ENCODE assay signal across 23 mouse cellular contexts in the genomic region with DNA sequence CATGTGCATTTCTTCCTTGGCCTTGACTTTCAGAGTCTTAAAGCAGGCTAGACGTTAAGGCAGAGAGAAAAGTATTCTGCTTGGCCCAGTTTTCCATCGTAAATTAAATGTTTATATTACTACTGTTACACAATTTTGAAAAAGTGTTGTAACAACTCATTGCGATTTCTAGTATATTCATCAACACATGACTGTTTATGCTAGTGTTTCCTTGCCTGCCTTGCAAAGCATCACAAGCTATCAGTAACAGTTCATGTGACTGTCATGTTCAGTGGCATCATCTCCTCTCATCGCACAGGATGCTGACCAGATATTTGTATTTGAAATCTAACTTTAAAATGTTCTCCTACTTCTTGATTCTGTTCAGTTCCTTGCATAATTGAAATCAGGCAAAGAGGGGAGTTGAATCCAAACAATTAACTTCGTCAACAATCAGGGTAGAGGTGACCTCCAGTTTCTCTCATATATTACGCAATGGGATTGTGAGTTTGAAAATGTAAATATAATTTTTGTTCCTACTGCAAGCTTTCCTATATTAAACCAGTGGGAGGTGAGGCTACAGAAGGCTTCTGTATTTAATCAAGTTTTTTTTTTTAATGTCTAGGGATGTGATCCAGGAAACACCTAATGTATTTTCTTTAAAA.
DNase-seq lines count a peak whose midpoint lies in the region; ATAC-seq and TF ChIP-seq lines count a peak whose summit lies in the region.
"Had no signal": no experiment of that assay in that cellular context is flagged by ENCODE, and none has a peak within 500 bp of the region (broad histone marks: within the 10 kb centered on the region; RNA-seq: fewer than 3 reads in every experiment).

No protein-coding gene starts in this region.

- no peak for TF ChIP-seq POLR2A in lung, adult 2 months (IDR thresholded peaks at IDR 0.05; ENCODE audit: borderline replicate concordance, extremely low read depth, low read depth, low read length)

- H3K4me1 ChIP-seq in lung, embryonic 14.5 days (ENCODE audit: insufficient read depth) = no peaks in the 10 kb centered on the region
- H3K4me1 ChIP-seq in lung, embryonic 16.5 days (replicated peaks; ENCODE audit: control insufficient read depth, insufficient read depth, low read length) = no peaks in the 10 kb centered on the region
- no peaks in the 10 kb centered on the region for H3K4me1 ChIP-seq in lung, adult 2 months (ENCODE audit: control insufficient read depth, insufficient read depth, low read length)
- H3K4me1 ChIP-seq: embryonic facial prominence, embryonic 13.5 days; embryonic facial prominence, embryonic 15.5 days; forebrain, embryonic 13.5 days; forebrain, embryonic 15.5 days had no signal

- no peak for TF ChIP-seq CTCF in lung, embryonic 14.5 days (IDR thresholded peaks at IDR 0.05; ENCODE audit: low read depth)
- TF ChIP-seq CTCF in lung, adult 2 months (IDR thresholded peaks at IDR 0.05; ENCODE audit: insufficient read depth, low read length) = no peak

- DNase-seq in lung, embryonic 14.5 days = peak; percentile 77
- no peak for DNase-seq in lung, postnatal 25 days (ENCODE audit: low spot score)
- DNase-seq in lung, postnatal 14 days = no peak
- peak; percentile 2 for DNase-seq in lung, postnatal 36 days
- DNase-seq in lung, adult 2 months = no peak
- no peak for DNase-seq in retina, embryonic 14.5 days (ENCODE audit: low spot score)
- DNase-seq: adrenal gland, adult 2 months; adrenal gland, postnatal 10 days; adrenal gland, postnatal 25 days; B cell, adult 2 months; cerebellum, adult 11 months; cerebellum, adult 18-20 months; cerebellum, adult 8-10 months; cerebellum, adult 9-11 months; cerebellum, postnatal 14 days; cerebellum, postnatal 36 days; embryo, embryonic 11 days had no signal

- no peak overlapping the region for H3K4me3 ChIP-seq in lung, embryonic 14.5 days (ENCODE audit: low read depth, low read length)
- no peak overlapping the region for H3K4me3 ChIP-seq in lung, embryonic 16.5 days (ENCODE audit: low read length)
- no peak overlapping the region for H3K4me3 ChIP-seq in lung, adult 2 months (replicated peaks; ENCODE audit: extremely low read depth, low read depth, low read length)
- H3K4me3 ChIP-seq: embryonic facial prominence, embryonic 13.5 days; embryonic facial prominence, embryonic 15.5 days; erythroblast, embryonic 14.5 days; forebrain, embryonic 13.5 days; forebrain, embryonic 15.5 days had no signal

- no peaks in the 10 kb centered on the region for H3K27me3 ChIP-seq in lung, embryonic 14.5 days (ENCODE audit: insufficient read depth, low read length)
- no peaks in the 10 kb centered on the region for H3K27me3 ChIP-seq in lung, embryonic 16.5 days (ENCODE audit: control insufficient read depth, insufficient read depth, low read depth, low read length)
- H3K27me3 ChIP-seq: embryonic facial prominence, embryonic 13.5 days; embryonic facial prominence, embryonic 15.5 days; forebrain, embryonic 13.5 days; forebrain, embryonic 15.5 days had no signal

- H3K36me3 ChIP-seq in lung, embryonic 14.5 days (ENCODE audit: insufficient read depth) = no peaks in the 10 kb centered on the region
- no peaks in the 10 kb centered on the region for H3K36me3 ChIP-seq in lung, embryonic 16.5 days (ENCODE audit: control insufficient read depth, insufficient read depth, low read length)
- H3K36me3 ChIP-seq: embryonic facial prominence, embryonic 13.5 days; embryonic facial prominence, embryonic 15.5 days; forebrain, embryonic 15.5 days had no signal

- ATAC-seq in lung, embryonic 14.5 days (ENCODE audit: insufficient read depth) = peak; percentile 96
- ATAC-seq in lung, embryonic 16.5 days (ENCODE audit: low read depth) = peak; percentile 97
- ATAC-seq: forebrain, embryonic 13.5 days; forebrain, embryonic 15.5 days had no signal

- H3K9me3 ChIP-seq in lung, embryonic 14.5 days (ENCODE audit: low read depth, low read length) = no peaks in the 10 kb centered on the region
- no peaks in the 10 kb centered on the region for H3K9me3 ChIP-seq in lung, embryonic 16.5 days (ENCODE audit: control insufficient read depth, low read length)
- H3K9me3 ChIP-seq: embryonic facial prominence, embryonic 13.5 days; embryonic facial prominence, embryonic 15.5 days; forebrain, embryonic 13.5 days; forebrain, embryonic 15.5 days had no signal

- WGBS in lung, embryonic 14.5 days = 35% methylated on average over 6 of the region's 6 CpGs
- 45% methylated on average over 6 of the region's 6 CpGs for WGBS in lung, embryonic 16.5 days
- WGBS in lung, adult 2 months = 56% methylated on average over 6 of the region's 6 CpGs

- no peak overlapping the region for H3K27ac ChIP-seq in lung, embryonic 14.5 days (ENCODE audit: low read depth)
- H3K27ac ChIP-seq in lung, embryonic 16.5 days (ENCODE audit: low read length) = no peak overlapping the region
- H3K27ac ChIP-seq: embryonic facial prominence, embryonic 13.5 days; embryonic facial prominence, embryonic 15.5 days; forebrain, embryonic 13.5 days; forebrain, embryonic 15.5 days had no signal

- no peak overlapping the region for H3K4me2 ChIP-seq in lung, embryonic 14.5 days
- H3K4me2 ChIP-seq in lung, embryonic 16.5 days (ENCODE audit: low read depth, low read length) = no peak overlapping the region
- H3K4me2 ChIP-seq: embryonic facial prominence, embryonic 13.5 days; embryonic facial prominence, embryonic 15.5 days; forebrain, embryonic 13.5 days; forebrain, embryonic 15.5 days had no signal

- no peak overlapping the region for H3K9ac ChIP-seq in lung, embryonic 14.5 days
- H3K9ac ChIP-seq in lung, embryonic 16.5 days (ENCODE audit: low read length) = no peak overlapping the region
- H3K9ac ChIP-seq: embryonic facial prominence, embryonic 13.5 days; embryonic facial prominence, embryonic 15.5 days; forebrain, embryonic 13.5 days; forebrain, embryonic 15.5 days had no signal

Comparison
In these comparisons a context has a peak if more than half of its experiments do, and no peak if none do; other contexts are left out.
1. DNase-seq: peak in lung, embryonic 14.5 days (single experiment) and lung, postnatal 36 days (single experiment); none in lung, postnatal 25 days (single experiment), lung, postnatal 14 days (single experiment), lung, adult 2 months (single experiment) and retina, embryonic 14.5 days (single experiment).